Mouse (Mus musculus) stomach, embryonic 14.5 days (tissue): ENCODE measurements around the gene Pdcd2. TPM values are rescaled to one million over a fixed set of nuclear protein-coding genes. Genes with fewer than 3 reads are reported as not detected.
"Not testable (repeated sequence)": the region's sequence is repeated elsewhere in the genome, so short reads cannot be mapped to it uniquely, and the experiment has no call there.

ENCODE experiments used
- ATAC-seq: fragments of 200-750 bp; cut with Nextera tagmentation; 2 replicates; pipeline ENCODE4 v1.8.0; 2017; ENCODE audit warnings: low read depth, moderate TSS enrichment; ENCODE audit not compliant: insufficient number of reproducible peaks, insufficient read depth, low FRiP score
- H3K27ac ChIP-seq: fragments of 300-500 bp; sonication (generic); 2 replicates; pipeline ENCODE4 v1.5.1; 2014; ENCODE audit warnings: mild to moderate bottlenecking, low read length, moderate library complexity, mixed read lengths
- H3K27me3 ChIP-seq: fragments of 300-500 bp; sonication (generic); 2 replicates; pipeline ENCODE4 v1.6.1; 2014; ENCODE audit warnings: low read length, control low read depth, mixed read lengths; ENCODE audit not compliant: control insufficient read depth, insufficient read depth
- H3K36me3 ChIP-seq: fragments of 300-500 bp; sonication (generic); 2 replicates; pipeline ENCODE4 v1.6.1; 2014; ENCODE audit warnings: mild to moderate bottlenecking, control low read depth, low read length, moderate library complexity, mixed read lengths; ENCODE audit not compliant: control insufficient read depth, insufficient read depth
- H3K4me1 ChIP-seq: fragments of 300-500 bp; sonication (generic); 2 replicates; pipeline ENCODE4 v1.6.1; 2014; ENCODE audit warnings: low read length, control low read depth, mixed read lengths; ENCODE audit not compliant: control insufficient read depth, insufficient read depth
- H3K4me2 ChIP-seq: fragments of 300-500 bp; sonication (generic); replicated peaks from 2 replicates; pipeline ENCODE4 v1.6.1; 2014; ENCODE audit warnings: low read depth, low read length, control low read depth
- H3K4me3 ChIP-seq: fragments of 300-500 bp; sonication (generic); 2 replicates; pipeline ENCODE4 v1.5.1; 2014; ENCODE audit warnings: low read depth, low read length, control low read depth
- H3K9ac ChIP-seq: fragments of 300-500 bp; sonication (generic); replicated peaks from 2 replicates; pipeline ENCODE4 v1.6.1; 2014; ENCODE audit warnings: low read depth, mild to moderate bottlenecking, control low read depth, low read length, moderate library complexity, mixed read lengths
- H3K9me3 ChIP-seq: fragments of 300-500 bp; sonication (generic); 2 replicates; pipeline ENCODE4 v1.6.1; 2016; ENCODE audit warnings: low read depth, low read length, control low read depth; ENCODE audit not compliant: control insufficient read depth
- WGBS: fragments of 180-500 bp; shearing (Covaris S2); extraction: QIAGEN DNeasy Blood & Tissue Kit; methylation state at CpG from one replicate; pipeline ENCODE4 v1.1.7; 2014; 5-methylcytosine and 5-hydroxymethylcytosine counted together
- polyA plus RNA-seq: library from polyadenylated mRNA; unstranded; fragments of >200 nt; fragmentation: Nextera tagmentation; extraction: Ambion mirVana; gene quantifications from 2 replicates; pipeline ENCODE4 v1.2.1, GENCODE M21; 2014

The Pdcd2 gene
- polyA plus RNA-seq, 1 experiment from 2014 or later, result 38.9 TPM

GRCm38 (mm10) chr17:15543868-15544267 is 16.8 kb upstream of the Pdcd2 start:
- not testable (repeated sequence) for H3K9me3 ChIP-seq, H3K4me2 ChIP-seq, H3K36me3 ChIP-seq, H3K9ac ChIP-seq, ATAC-seq, H3K27me3 ChIP-seq, H3K4me3 ChIP-seq, H3K27ac ChIP-seq, H3K4me1 ChIP-seq
- 58% methylated on average over 4 of the region's 4 CpGs for WGBS

DNA sequence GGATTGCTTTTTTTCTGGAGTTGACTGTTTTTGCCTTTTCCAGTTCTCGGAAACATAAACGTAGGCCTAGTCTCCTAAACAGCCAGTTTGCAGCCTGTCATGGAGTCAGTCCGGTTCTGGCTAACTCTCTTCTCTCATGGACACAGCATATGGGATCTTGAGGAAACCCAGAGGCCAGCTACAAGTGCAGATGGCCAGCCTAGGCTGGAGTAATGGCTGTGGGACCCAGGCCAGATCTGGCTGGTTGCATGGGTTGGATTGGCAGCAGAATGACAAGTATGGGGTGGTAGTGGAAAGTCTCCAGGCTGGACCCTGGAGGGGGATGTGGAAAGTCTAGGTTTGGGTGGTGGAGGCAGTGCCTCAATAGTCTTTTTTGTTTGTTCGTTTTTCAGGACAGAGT is 13.2 kb upstream of the Pdcd2 start:
- H3K36me3 ChIP-seq, result no peaks in the 10 kb centered on the region
- no peak overlapping the region for H3K9ac ChIP-seq
- H3K4me3 ChIP-seq, result no peak overlapping the region
- no peaks in the 10 kb centered on the region for H3K4me1 ChIP-seq
- WGBS, result 76% methylated on average over 4 of the region's 4 CpGs
- no peak overlapping the region for H3K27ac ChIP-seq
- peaks cover 4% of the 10 kb centered on the region; the same call in 1 of the 2 replicates for H3K9me3 ChIP-seq
- no peaks in the 10 kb centered on the region for H3K27me3 ChIP-seq
- no peak overlapping the region for H3K4me2 ChIP-seq
- ATAC-seq, result no peak

DNA sequence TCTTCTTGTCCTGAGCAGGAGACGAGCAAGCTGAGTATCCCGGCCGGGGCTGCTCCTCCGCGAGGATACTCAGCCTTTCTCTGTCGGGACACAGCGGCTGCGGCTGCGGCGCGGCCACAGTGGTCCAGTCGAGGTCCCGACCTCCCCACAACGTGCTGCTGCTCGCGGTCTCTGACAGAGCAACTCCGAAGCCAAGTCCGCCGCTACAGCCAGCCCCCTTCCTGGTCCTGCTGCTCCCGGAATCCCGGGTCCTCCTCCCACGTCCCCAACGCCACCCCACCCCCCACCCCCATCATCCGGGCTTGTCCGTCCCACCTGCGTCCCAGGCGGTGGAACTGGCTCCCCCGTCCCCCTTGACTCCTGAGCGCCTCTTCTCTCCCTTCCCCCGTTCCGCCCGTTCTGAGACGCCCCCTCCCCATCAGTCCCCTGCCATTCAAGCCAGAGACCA is 9.4 kb upstream of the Pdcd2 start:
- Histone ChIP-seq H3K36me3 (no peaks in the 10 kb centered on the region), H3K27ac (no peak overlapping the region), H3K9me3 (no peaks in the 10 kb centered on the region), H3K9ac (0 out of 2 replicates have a peak overlapping the region, but pooled peaks have one; percentile 21), H3K4me2 (peak overlapping the region; percentile 83), H3K4me3 (peak overlapping the region; percentile 41), H3K27me3 (no peaks in the 10 kb centered on the region), H3K4me1 (no peaks in the 10 kb centered on the region)
- ATAC-seq, result no peak
- 1% methylated on average over 33 of the region's 33 CpGs for WGBS

DNA sequence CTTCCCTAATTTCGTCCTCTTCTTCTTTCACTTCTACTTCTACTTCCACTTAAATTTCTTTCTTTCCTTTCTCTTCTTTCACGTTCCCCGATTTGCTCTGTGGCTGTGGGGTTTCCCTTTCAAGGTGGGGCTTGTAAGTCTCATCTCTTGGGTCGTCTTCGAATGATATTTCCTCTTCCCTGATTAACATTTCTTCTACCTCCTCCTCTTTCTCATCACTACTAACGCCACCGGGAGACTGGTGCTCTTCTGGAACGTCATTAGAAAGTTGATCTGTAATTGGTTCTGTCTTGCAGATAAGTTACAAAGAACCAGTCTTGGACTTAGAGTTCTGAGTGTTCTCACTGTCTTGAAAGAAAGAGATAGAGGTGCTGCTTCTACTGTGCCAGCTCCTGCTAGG is 8.8 kb upstream of the Pdcd2 start:
- ATAC-seq, result no peak
- Histone ChIP-seq H3K9ac (no peak overlapping the region), H3K4me3 (peak overlapping the region; percentile 41), H3K36me3 (no peaks in the 10 kb centered on the region), H3K9me3 (no peaks in the 10 kb centered on the region), H3K27ac (no peak overlapping the region), H3K27me3 (no peaks in the 10 kb centered on the region), H3K4me2 (peak overlapping the region; percentile 83), H3K4me1 (no peaks in the 10 kb centered on the region)
- WGBS, result 18% methylated on average over 8 of the region's 8 CpGs

GRCm38 (mm10) chr17:15535162-15535800 is 8.2 kb upstream of the Pdcd2 start:
- ATAC-seq, result no peak
- no peak overlapping the region for H3K4me2 ChIP-seq
- H3K4me3 ChIP-seq, result no peak overlapping the region

DNA sequence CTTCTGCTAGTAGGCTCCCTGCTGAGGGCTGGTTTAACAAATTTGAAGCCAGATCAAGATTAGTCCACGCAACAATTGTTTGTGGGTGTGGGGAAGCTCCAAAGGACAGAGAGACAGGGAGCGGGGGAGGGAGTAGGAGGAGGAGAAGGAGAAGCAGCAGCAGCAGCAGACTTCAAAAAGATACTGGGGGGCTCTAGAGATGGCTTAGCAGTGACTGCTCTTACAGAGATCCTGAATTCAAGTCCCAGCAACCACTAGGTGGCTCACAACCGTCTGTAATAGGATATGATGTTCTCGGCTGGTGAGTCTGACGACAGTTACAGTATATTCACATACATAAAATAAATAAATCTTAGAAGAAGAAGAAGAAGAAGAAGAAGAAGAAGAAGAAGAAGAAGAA is 3.0 kb upstream of the Pdcd2 start:
- no peaks in the 10 kb centered on the region for H3K9me3 ChIP-seq
- ATAC-seq, result no peak
- WGBS, result 10% methylated on average over 5 of the region's 5 CpGs

More at GRCm38 (mm10) chr17:15535162-15535800, 8.2 kb upstream of the Pdcd2 start:
- Histone ChIP-seq H3K27ac (no peak overlapping the region), H3K4me1 (no peaks in the 10 kb centered on the region), H3K27me3 (no peaks in the 10 kb centered on the region), H3K36me3 (no peaks in the 10 kb centered on the region), H3K9ac (no peak overlapping the region), H3K9me3 (no peaks in the 10 kb centered on the region)
- WGBS, result 58% methylated on average over 11 of the region's 11 CpGs

GRCm38 (mm10) chr17:15528887-15529286 is 1.8 kb upstream of the Pdcd2 start:
- Histone ChIP-seq H3K9ac (no peak overlapping the region), H3K9me3 (no peaks in the 10 kb centered on the region), H3K27ac (no peak overlapping the region), H3K27me3 (no peaks in the 10 kb centered on the region), H3K4me3 (no peak overlapping the region), H3K36me3 (peaks cover 6% of the 10 kb centered on the region; the same call in 1 of the 2 replicates), H3K4me2 (no peak overlapping the region), H3K4me1 (peaks cover 6% of the 10 kb centered on the region; the same call in 1 of the 2 replicates)
- 73% methylated on average over 2 of the region's 2 CpGs for WGBS
- no peak for ATAC-seq

More for the DNA sequence above, 3.0 kb upstream of the Pdcd2 start:
- Histone ChIP-seq H3K9ac (no peak overlapping the region), H3K27me3 (no peaks in the 10 kb centered on the region), H3K4me3 (no peak overlapping the region), H3K4me1 (peaks cover 6% of the 10 kb centered on the region; the same call in 1 of the 2 replicates), H3K27ac (no peak overlapping the region), H3K36me3 (no peaks in the 10 kb centered on the region), H3K4me2 (no peak overlapping the region)

- Histone ChIP-seq H3K9ac (peak overlapping the region; percentile 62; the same call in 1 of the 2 replicates), H3K36me3 (peaks cover 11% of the 10 kb centered on the region), H3K27me3 (no peaks in the 10 kb centered on the region), H3K27ac (peak overlapping the region; percentile 80), H3K4me2 (peak overlapping the region; percentile 74), H3K9me3 (no peaks in the 10 kb centered on the region), H3K4me1 (peaks cover 6% of the 10 kb centered on the region; the same call in 1 of the 2 replicates), H3K4me3 (peak overlapping the region; percentile 74)
- WGBS, result 48% methylated on average over 3 of the region's 3 CpGs
- no peak for ATAC-seq
Measured at GRCm38 (mm10) chr17:15527811-15528136, 673 bp upstream of the Pdcd2 start.

DNA sequence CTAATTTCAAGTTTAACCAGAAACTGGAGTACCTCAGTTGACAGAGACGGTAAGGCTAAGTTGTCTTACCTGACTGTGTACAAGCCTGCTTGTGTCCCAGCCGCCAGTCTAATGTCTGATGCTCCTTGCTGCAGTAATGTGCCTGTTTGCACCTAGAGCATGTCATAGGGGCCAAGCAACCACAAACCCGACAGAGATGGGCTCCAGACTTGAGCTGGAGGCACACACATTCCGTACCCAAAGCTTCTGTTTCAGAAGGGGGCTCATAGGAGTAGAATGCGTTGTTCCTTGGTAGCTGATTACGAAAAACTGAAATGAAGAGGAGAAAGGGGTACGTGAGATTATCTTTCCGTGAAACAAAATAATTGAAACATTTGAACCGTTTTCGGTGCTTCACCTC is 797 bp downstream of the Pdcd2 start:
- no peak for ATAC-seq
- WGBS, result 11% methylated on average over 10 of the region's 10 CpGs

More for the DNA sequence above, 797 bp downstream of the Pdcd2 start:
- H3K4me1 ChIP-seq, result peaks cover 6% of the 10 kb centered on the region; the same call in 1 of the 2 replicates
- H3K36me3 ChIP-seq, result peaks cover 22% of the 10 kb centered on the region
- peak overlapping the region; percentile 74 for H3K4me3 ChIP-seq
- no peaks in the 10 kb centered on the region for H3K9me3 ChIP-seq
- no peaks in the 10 kb centered on the region for H3K27me3 ChIP-seq
- no peak overlapping the region for H3K27ac ChIP-seq
- peak overlapping the region; percentile 62 for H3K9ac ChIP-seq
- H3K4me2 ChIP-seq, result peak overlapping the region; percentile 74
